ENCODE assay signal across 24 mouse cellular contexts in the genomic region with DNA sequence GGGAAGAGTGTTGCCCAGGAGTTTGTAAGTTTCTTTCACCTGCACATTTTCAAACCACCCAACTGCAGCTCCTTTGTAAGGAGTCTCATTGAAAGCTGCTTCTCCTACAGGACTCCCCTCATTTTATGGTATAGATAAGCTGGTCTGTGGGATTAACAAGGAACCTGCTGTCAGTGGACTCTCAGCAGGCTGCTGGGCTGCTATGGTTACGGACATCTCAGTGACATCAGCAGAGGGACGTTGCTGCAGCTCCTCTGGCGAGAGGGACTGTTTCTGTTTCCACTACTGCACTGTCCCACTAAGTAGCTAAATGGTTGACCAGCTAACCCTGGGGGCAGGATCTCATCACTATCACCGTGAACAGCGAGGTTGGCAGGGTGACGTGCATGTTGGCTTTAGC.
DNase-seq lines count a peak whose midpoint lies in the region; ATAC-seq and TF ChIP-seq lines count a peak whose summit lies in the region.
"Had no signal": no experiment of that assay in that cellular context is flagged by ENCODE, and none has a peak within 500 bp of the region (broad histone marks: within the 10 kb centered on the region; RNA-seq: fewer than 3 reads in every experiment).

No protein-coding gene starts in this region.

- TF ChIP-seq CTCF in midbrain, postnatal 0 days (IDR thresholded peaks at IDR 0.05): no peak

- intact Hi-C loops in left cerebral cortex, postnatal 25 days (cut with DNase I): no loop called here

- H3K4me1 ChIP-seq in midbrain, embryonic 10.5 days: peaks cover 11% of the 10 kb centered on the region
- H3K4me1 ChIP-seq in midbrain, embryonic 16.5 days (ENCODE audit: control insufficient read depth, insufficient read depth, low read length): no peaks in the 10 kb centered on the region
- H3K4me1 ChIP-seq in midbrain, embryonic 14.5 days (ENCODE audit: control insufficient read depth, insufficient read depth, low read length): no peaks in the 10 kb centered on the region
- H3K4me1 ChIP-seq in midbrain, postnatal 0 days (ENCODE audit: insufficient read depth, low read length): no peaks in the 10 kb centered on the region
- H3K4me1 ChIP-seq: embryonic facial prominence, embryonic 15.5 days had no signal

- peak; percentile 24 for DNase-seq in midbrain, embryonic 10.5 days (ENCODE audit: low spot score)
- peak; percentile 37 for DNase-seq in midbrain, embryonic 14.5 days
- DNase-seq in midbrain, postnatal 0 days (ENCODE audit: low spot score): no peak
- peak; percentile 18 for DNase-seq in mesoderm, embryonic 11.5 days (ENCODE audit: low read depth, low spot score)
- DNase-seq in left cerebral cortex, postnatal 25 days (ENCODE audit: low spot score in 2 of 2): no peak
- DNase-seq in cerebellum, postnatal 25 days: no peak
- DNase-seq: adrenal gland, adult 8-10 months; cerebellum, adult 18-20 months; cerebellum, adult 9-10 months; cerebellum, postnatal 14 days; forebrain, postnatal 0 days; gastrocnemius, adult 2 months; gastrocnemius, postnatal 14 days; heart, adult 11 months; heart, postnatal 36 days had no signal

- no peak overlapping the region for H3K4me3 ChIP-seq in midbrain, embryonic 10.5 days
- no peak overlapping the region for H3K4me3 ChIP-seq in midbrain, embryonic 16.5 days (ENCODE audit: low read depth, low read length)
- H3K4me3 ChIP-seq in midbrain, embryonic 14.5 days (replicated peaks; ENCODE audit: low read depth, low read length): no peak overlapping the region
- no peak overlapping the region for H3K4me3 ChIP-seq in midbrain, postnatal 0 days (ENCODE audit: low read depth, low read length)
- H3K4me3 ChIP-seq: embryonic facial prominence, embryonic 12.5 days; embryonic facial prominence, embryonic 15.5 days; gastrocnemius, adult 2 months; hindbrain, embryonic 10.5 days; hindbrain, embryonic 13.5 days had no signal

- H3K4me2 ChIP-seq in midbrain, embryonic 16.5 days (ENCODE audit: low read length): no peak overlapping the region
- no peak overlapping the region for H3K4me2 ChIP-seq in midbrain, embryonic 14.5 days (ENCODE audit: low read length)
- H3K4me2 ChIP-seq in midbrain, postnatal 0 days (ENCODE audit: low read depth, low read length, poor library complexity, severe bottlenecking): no peak overlapping the region
- H3K4me2 ChIP-seq: embryonic facial prominence, embryonic 12.5 days; embryonic facial prominence, embryonic 15.5 days; hindbrain, embryonic 13.5 days had no signal

- ATAC-seq in midbrain, embryonic 16.5 days: no peak
- no peak for ATAC-seq in midbrain, embryonic 14.5 days (ENCODE audit: low FRiP score, low TSS enrichment)
- ATAC-seq in midbrain, postnatal 0 days (ENCODE audit: low FRiP score): no peak
- ATAC-seq: activated CD4-positive, CD25-positive, alpha-beta regulatory T cell, adult 4 months; forebrain, embryonic 14.5 days; forebrain, postnatal 0 days; hindbrain, postnatal 0 days; inflammation-experienced regulatory T-cells, adult 6 months had no signal

- no peaks in the 10 kb centered on the region for H3K27me3 ChIP-seq in midbrain, embryonic 10.5 days (ENCODE audit: low read depth, poor library complexity, severe bottlenecking)
- H3K27me3 ChIP-seq in midbrain, embryonic 16.5 days (ENCODE audit: control insufficient read depth, insufficient read depth, low read depth, low read length): no peaks in the 10 kb centered on the region
- no peaks in the 10 kb centered on the region for H3K27me3 ChIP-seq in midbrain, embryonic 14.5 days (ENCODE audit: control insufficient read depth, insufficient read depth, low read length)
- H3K27me3 ChIP-seq in midbrain, postnatal 0 days (ENCODE audit: insufficient read depth, low read length): no peaks in the 10 kb centered on the region
- H3K27me3 ChIP-seq: embryonic facial prominence, embryonic 12.5 days; embryonic facial prominence, embryonic 15.5 days; hindbrain, embryonic 13.5 days had no signal

- no peaks in the 10 kb centered on the region for H3K9me3 ChIP-seq in midbrain, embryonic 10.5 days (replicated peaks)
- no peaks in the 10 kb centered on the region for H3K9me3 ChIP-seq in midbrain, embryonic 16.5 days (replicated peaks; ENCODE audit: control insufficient read depth, low read length, poor library complexity, severe bottlenecking)
- no peaks in the 10 kb centered on the region for H3K9me3 ChIP-seq in midbrain, embryonic 14.5 days (ENCODE audit: control insufficient read depth, low read length)
- H3K9me3 ChIP-seq in midbrain, postnatal 0 days (ENCODE audit: low read length): no peaks in the 10 kb centered on the region
- H3K9me3 ChIP-seq: embryonic facial prominence, embryonic 12.5 days; embryonic facial prominence, embryonic 15.5 days; hindbrain, embryonic 10.5 days; hindbrain, embryonic 13.5 days had no signal

- H3K27ac ChIP-seq in midbrain, embryonic 10.5 days (replicated peaks): no peak overlapping the region
- H3K27ac ChIP-seq in midbrain, embryonic 16.5 days (ENCODE audit: low read length): no peak overlapping the region
- H3K27ac ChIP-seq in midbrain, embryonic 14.5 days (replicated peaks; ENCODE audit: low read depth, low read length): no peak overlapping the region
- H3K27ac ChIP-seq in midbrain, postnatal 0 days (ENCODE audit: low read depth, low read length): no peak overlapping the region
- H3K27ac ChIP-seq: embryonic facial prominence, embryonic 12.5 days; embryonic facial prominence, embryonic 15.5 days; gastrocnemius, adult 2 months; hindbrain, embryonic 10.5 days; hindbrain, embryonic 13.5 days; hindbrain, postnatal 0 days had no signal

- no peak overlapping the region for H3K9ac ChIP-seq in midbrain, embryonic 16.5 days (ENCODE audit: low read depth, low read length)
- no peak overlapping the region for H3K9ac ChIP-seq in midbrain, embryonic 14.5 days (replicated peaks; ENCODE audit: low read length)
- H3K9ac ChIP-seq in midbrain, postnatal 0 days (replicated peaks; ENCODE audit: low read length, poor library complexity, severe bottlenecking): no peak overlapping the region
- H3K9ac ChIP-seq: embryonic facial prominence, embryonic 12.5 days; embryonic facial prominence, embryonic 15.5 days; forebrain, postnatal 0 days; hindbrain, embryonic 13.5 days had no signal

- H3K36me3 ChIP-seq in midbrain, embryonic 10.5 days: peaks cover 94% of the 10 kb centered on the region
- peaks cover 9% of the 10 kb centered on the region; the same call in 1 of the 2 replicates for H3K36me3 ChIP-seq in midbrain, embryonic 16.5 days (ENCODE audit: control insufficient read depth, insufficient read depth, low read length)
- peaks cover 80% of the 10 kb centered on the region for H3K36me3 ChIP-seq in midbrain, embryonic 14.5 days (ENCODE audit: control insufficient read depth, insufficient read depth, low read length)
- peaks cover 16% of the 10 kb centered on the region for H3K36me3 ChIP-seq in midbrain, postnatal 0 days (ENCODE audit: insufficient read depth, low read length)

- WGBS in midbrain, embryonic 10.5 days: 47% methylated on average over 6 of the region's 6 CpGs
- 48% methylated on average over 6 of the region's 6 CpGs for WGBS in midbrain, embryonic 16.5 days
- 51% methylated on average over 6 of the region's 6 CpGs for WGBS in midbrain, embryonic 14.5 days
- WGBS in midbrain, postnatal 0 days: 44% methylated on average over 6 of the region's 6 CpGs

Comparison
In these comparisons a context has a peak if more than half of its experiments do, and no peak if none do; other contexts are left out.
1. DNase-seq: peak in midbrain, embryonic 10.5 days (single experiment), midbrain, embryonic 14.5 days (single experiment) and mesoderm, embryonic 11.5 days (single experiment); none in midbrain, postnatal 0 days (single experiment), left cerebral cortex, postnatal 25 days (0 of 2) and cerebellum, postnatal 25 days (0 of 2).